Comparison of ENCODE assay signal across 9 mouse cellular contexts in genomic region chr6:34155137-34155804, GRCm38 (mm10). TPM values are rescaled to one million over a fixed set of nuclear protein-coding genes. Genes with fewer than 3 reads are reported as not detected.
A peak's percentile ranks its signal among the peaks of the same experiment; 100 is the strongest.
DNase-seq lines count a peak whose midpoint lies in the region; ATAC-seq lines count a peak whose summit lies in the region.
"Had no signal": no experiment of that assay in that cellular context is flagged by ENCODE, and none has a peak within 500 bp of the region (broad histone marks: within the 10 kb centered on the region; RNA-seq: fewer than 3 reads in every experiment).

No protein-coding gene starts in this region.

- intact Hi-C loops in heart, postnatal 36 days (cut with DNase I), result no loop called here
- intact Hi-C loops in gastrocnemius, postnatal 14 days (cut with DNase I; ENCODE audit: low total_unique reads), result no loop called here

- H3K36me3 ChIP-seq in heart, embryonic 11.5 days (ENCODE audit: control insufficient read depth, insufficient read depth, low read length), result peaks cover 4% of the 10 kb centered on the region

- no peak for ATAC-seq in heart, embryonic 11.5 days (replicated peaks; ENCODE audit: insufficient number of reproducible peaks, low FRiP score, low TSS enrichment)

- H3K9me3 ChIP-seq in heart, embryonic 11.5 days (replicated peaks; ENCODE audit: control insufficient read depth, low read length), result no peaks in the 10 kb centered on the region
- H3K9me3 ChIP-seq: megakaryocyte, embryonic 14.5 days had no signal

- peak overlapping the region; percentile 55; the same call in 1 of the 2 replicates for H3K27ac ChIP-seq in heart, embryonic 11.5 days (ENCODE audit: low read depth, low read length)

- peak overlapping the region; percentile 12; the same call in 1 of the 2 replicates for H3K9ac ChIP-seq in heart, embryonic 11.5 days (ENCODE audit: low read depth, low read length)

- peaks cover 27% of the 10 kb centered on the region for H3K4me1 ChIP-seq in heart, embryonic 11.5 days (ENCODE audit: control insufficient read depth, insufficient read depth, low read length)

- no peaks in the 10 kb centered on the region for H3K27me3 ChIP-seq in heart, embryonic 11.5 days (ENCODE audit: control insufficient read depth, insufficient read depth, low read length)
- H3K27me3 ChIP-seq: megakaryocyte, embryonic 14.5 days had no signal

- no peak overlapping the region for H3K4me3 ChIP-seq in heart, embryonic 11.5 days (ENCODE audit: low read depth, low read length)

- H3K4me2 ChIP-seq in heart, embryonic 11.5 days, result peak overlapping the region; percentile 25

- 68% methylated on average over 15 of the region's 15 CpGs for WGBS in heart, embryonic 11.5 days (ENCODE audit: insufficient replicate concordance)

- no peak for DNase-seq in heart, postnatal 36 days
- peak; percentile 57 for DNase-seq in thymus, postnatal 4 days
- no peak for DNase-seq in thymus, postnatal 0 days (ENCODE audit: low spot score)
- DNase-seq in kidney, postnatal 10 days, result peak; percentile 45
- DNase-seq in gastrocnemius, postnatal 14 days, result no peak
- no peak for DNase-seq in testis, postnatal 14 days (ENCODE audit: low spot score)
- DNase-seq in cerebellum, adult 9-10 months, result no peak

RNA-seq across cellular contexts. Expression of gene Slc35b4, which starts 21.6 kb away (rescaled TPM):
- 44.6 and 50.4 TPM in 2 replicates for polyA plus RNA-seq in heart, embryonic 11.5 days (2014; fragmentation: Nextera tagmentation; extraction: Ambion mirVana)
- 1 to 10 TPM; 7.5 to 9.6 TPM for total RNA-seq in heart, postnatal 36 days (2021)
- 77.9 and 88.7 TPM in 2 replicates for polyA plus RNA-seq in thymus, postnatal 0 days (2015; fragmentation: Nextera tagmentation; extraction: Ambion mirVana)
- 10 to 100 TPM in 1 of 2 experiments, 1 to 10 TPM in 1; 7.0 to 10.6 TPM for total RNA-seq in gastrocnemius, postnatal 14 days (2021)

Comparison
In these comparisons a context has a peak if more than half of its experiments do, and no peak if none do; other contexts are left out.
1. DNase-seq: peak in thymus, postnatal 4 days (single experiment) and kidney, postnatal 10 days (single experiment); none in heart, postnatal 36 days (0 of 2), thymus, postnatal 0 days (single experiment), gastrocnemius, postnatal 14 days (single experiment), testis, postnatal 14 days (single experiment) and cerebellum, adult 9-10 months (single experiment).